Mouse (Mus musculus) testis, postnatal 14 days (tissue): ENCODE measurements around the gene Kcnj12.

Source experiments
- DNase-seq: peaks from one replicate; pipeline ENCODE4 v3.0.0; 2021; ENCODE audit warnings: low spot score

The Kcnj12 gene

GRCm38 (mm10) chr11:61022550-61023391, at the start of gene Kcnj12:
Kcnj12 (plus strand) TSS chr11:61022564.
- DNase-seq: no peak

GRCm38 (mm10) chr11:60975097-60975496, 47.3 kb upstream of the Kcnj12 start:
- no peak for DNase-seq

- DNase-seq: no peak
Measured at GRCm38 (mm10) chr11:60976234-60976633, 46.1 kb upstream of the Kcnj12 start.

- DNase-seq: no peak
Measured at GRCm38 (mm10) chr11:60976742-60977141, 45.6 kb upstream of the Kcnj12 start.

- DNase-seq: no peak
Measured at GRCm38 (mm10) chr11:60977153-60977552, 45.2 kb upstream of the Kcnj12 start.

GRCm38 (mm10) chr11:60978658-60979057, 43.7 kb upstream of the Kcnj12 start:
- DNase-seq: no peak

- DNase-seq: no peak
Measured at GRCm38 (mm10) chr11:60979788-60980187, 42.6 kb upstream of the Kcnj12 start.

GRCm38 (mm10) chr11:60981693-60982486, 40.5 kb upstream of the Kcnj12 start:
- no peak for DNase-seq

GRCm38 (mm10) chr11:60984912-60985558, 37.3 kb upstream of the Kcnj12 start:
- DNase-seq: no peak

- no peak for DNase-seq
Measured at GRCm38 (mm10) chr11:60990428-60990827, 31.9 kb upstream of the Kcnj12 start.

- no peak for DNase-seq
Measured at GRCm38 (mm10) chr11:61002736-61003135, 19.6 kb upstream of the Kcnj12 start.

- no peak for DNase-seq
Measured at GRCm38 (mm10) chr11:61004046-61004445, 18.3 kb upstream of the Kcnj12 start.

GRCm38 (mm10) chr11:61004781-61005180, 17.6 kb upstream of the Kcnj12 start:
- no peak for DNase-seq

- no peak for DNase-seq
Measured at GRCm38 (mm10) chr11:61005345-61005744, 17.0 kb upstream of the Kcnj12 start.

GRCm38 (mm10) chr11:61011736-61012294, 10.5 kb upstream of the Kcnj12 start:
- DNase-seq: no peak

- DNase-seq: no peak
Measured at GRCm38 (mm10) chr11:61016866-61017398, 5.4 kb upstream of the Kcnj12 start.

- DNase-seq: no peak
Measured at GRCm38 (mm10) chr11:61021129-61021528, 1.2 kb upstream of the Kcnj12 start.

- no peak for DNase-seq
Measured at GRCm38 (mm10) chr11:61021676-61022549, 451 bp upstream of the Kcnj12 start.

- DNase-seq: no peak
Measured at GRCm38 (mm10) chr11:61023416-61024200, 1.2 kb downstream of the Kcnj12 start.

GRCm38 (mm10) chr11:61024388-61024787, 2.0 kb downstream of the Kcnj12 start:
- DNase-seq: no peak
